Mouse (Mus musculus) erythroblast, embryonic 14.5 days (primary cell): ENCODE results near the gene Ctso. TPM values are rescaled to one million over a fixed set of nuclear protein-coding genes. Genes with fewer than 3 reads are reported as not detected.

Experiments used
- H3K27me3 ChIP-seq: 2 replicates; pipeline ENCODE4 v1.6.1; 2012; ENCODE audit warnings: inconsistent platforms; ENCODE audit not compliant: control insufficient read depth
- H3K36me3 ChIP-seq: 2 replicates; pipeline ENCODE4 v1.6.1; 2012; ENCODE audit warnings: mild to moderate bottlenecking, inconsistent platforms; ENCODE audit not compliant: control insufficient read depth
- H3K4me1 ChIP-seq: 2 replicates; pipeline ENCODE4 v1.6.1; 2012; ENCODE audit warnings: inconsistent platforms; ENCODE audit not compliant: control insufficient read depth
- H3K4me3 ChIP-seq: replicated peaks from 2 replicates; pipeline ENCODE3; 2012; ENCODE audit warnings: moderate library complexity, mild to moderate bottlenecking, inconsistent platforms
- H3K9me3 ChIP-seq: 2 replicates; pipeline ENCODE4 v1.6.1; 2012; ENCODE audit warnings: low read length, inconsistent platforms, mixed read lengths; ENCODE audit not compliant: control insufficient read depth
- GATA1 ChIP-seq: IDR thresholded peaks from 2 replicates; pipeline ENCODE4 v1.6.1; 2012; ENCODE audit warnings: low read length, inconsistent platforms, mixed read lengths
- TAL1 ChIP-seq: IDR thresholded peaks from 3 replicates; pipeline ENCODE4 v1.6.1; 2012; ENCODE audit warnings: low read length, inconsistent platforms, mixed read lengths
- polyA plus RNA-seq: library from polyadenylated mRNA; stranded (reverse); fragments of >175 nt; gene quantifications from 2 replicates; pipeline ENCODE4 v1.2.3, GENCODE M21; 2012

The Ctso gene
- polyA plus RNA-seq, 1 experiment: 0.14 TPM

DNA sequence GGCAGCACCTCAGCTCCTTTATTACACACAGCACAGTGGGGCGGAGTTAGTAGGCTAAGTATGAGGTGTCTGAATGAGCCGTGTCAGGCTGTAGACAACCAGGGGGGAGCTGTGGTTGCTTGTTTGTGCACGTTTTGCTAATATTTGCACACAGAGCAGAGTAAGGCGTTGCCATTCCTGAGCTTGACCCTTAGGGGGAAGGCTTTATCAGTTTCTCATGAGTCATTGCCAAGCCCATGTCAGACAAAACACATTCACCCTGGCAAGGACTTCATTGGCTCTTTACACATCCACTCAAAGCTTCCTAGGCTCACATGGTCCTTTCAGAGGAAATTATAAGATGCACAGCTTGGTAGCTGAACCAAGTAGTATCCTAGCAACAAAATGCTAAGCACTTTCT is 9.5 kb upstream of the Ctso start:
- Histone ChIP-seq H3K4me3 (no peak overlapping the region), H3K4me1 (no peaks in the 10 kb centered on the region), H3K36me3 (no peaks in the 10 kb centered on the region), H3K27me3 (no peaks in the 10 kb centered on the region), H3K9me3 (no peaks in the 10 kb centered on the region)
- TF ChIP-seq GATA1 (no peak), TAL1 (no peak)

DNA sequence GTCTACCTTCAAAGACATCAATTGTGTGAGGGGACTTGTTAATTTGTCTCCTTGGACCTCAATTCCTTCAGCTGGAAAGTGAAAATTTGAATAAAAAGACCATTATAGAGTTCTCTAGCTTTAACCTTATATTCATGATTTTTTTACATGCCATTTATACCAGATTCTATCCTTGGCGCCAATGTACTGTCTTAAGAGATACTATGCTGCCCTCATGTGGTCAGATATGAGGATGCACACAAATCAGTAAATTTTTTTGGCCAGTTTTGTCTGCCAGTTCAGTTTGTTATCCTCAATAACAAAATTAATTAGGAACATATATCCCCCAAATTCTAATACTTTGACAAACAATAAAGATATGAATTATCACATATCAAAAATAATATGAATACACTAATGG is 7.5 kb upstream of the Ctso start:
- H3K36me3 ChIP-seq: no peaks in the 10 kb centered on the region
- no peak for TF ChIP-seq GATA1
- TF ChIP-seq TAL1: no peak
- no peaks in the 10 kb centered on the region for H3K27me3 ChIP-seq
- H3K4me3 ChIP-seq: no peak overlapping the region
- no peaks in the 10 kb centered on the region for H3K9me3 ChIP-seq
- H3K4me1 ChIP-seq: no peaks in the 10 kb centered on the region

DNA sequence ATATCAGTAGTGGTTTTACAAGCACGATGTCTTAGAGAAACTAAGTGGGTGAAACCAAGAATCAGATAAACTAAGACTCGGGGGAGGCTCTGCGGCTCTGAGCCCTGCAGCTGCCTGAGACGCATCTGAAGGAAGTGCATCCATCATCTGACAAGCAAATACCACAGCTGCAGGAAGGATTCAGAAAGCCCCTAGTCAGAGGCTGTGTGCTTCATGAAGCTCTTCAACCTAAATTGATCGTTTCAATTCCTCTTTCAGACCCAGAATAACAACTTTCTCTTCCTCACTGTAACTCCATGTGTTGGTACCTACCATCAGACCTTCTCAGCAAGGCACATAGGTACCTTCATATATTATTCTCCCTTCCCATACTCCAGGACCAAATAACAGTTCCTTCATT is 6.5 kb upstream of the Ctso start:
- H3K4me3 ChIP-seq: no peak overlapping the region
- H3K27me3 ChIP-seq: no peaks in the 10 kb centered on the region
- H3K36me3 ChIP-seq: no peaks in the 10 kb centered on the region
- TF ChIP-seq GATA1: no peak
- no peak for TF ChIP-seq TAL1
- no peaks in the 10 kb centered on the region for H3K9me3 ChIP-seq
- no peaks in the 10 kb centered on the region for H3K4me1 ChIP-seq

DNA sequence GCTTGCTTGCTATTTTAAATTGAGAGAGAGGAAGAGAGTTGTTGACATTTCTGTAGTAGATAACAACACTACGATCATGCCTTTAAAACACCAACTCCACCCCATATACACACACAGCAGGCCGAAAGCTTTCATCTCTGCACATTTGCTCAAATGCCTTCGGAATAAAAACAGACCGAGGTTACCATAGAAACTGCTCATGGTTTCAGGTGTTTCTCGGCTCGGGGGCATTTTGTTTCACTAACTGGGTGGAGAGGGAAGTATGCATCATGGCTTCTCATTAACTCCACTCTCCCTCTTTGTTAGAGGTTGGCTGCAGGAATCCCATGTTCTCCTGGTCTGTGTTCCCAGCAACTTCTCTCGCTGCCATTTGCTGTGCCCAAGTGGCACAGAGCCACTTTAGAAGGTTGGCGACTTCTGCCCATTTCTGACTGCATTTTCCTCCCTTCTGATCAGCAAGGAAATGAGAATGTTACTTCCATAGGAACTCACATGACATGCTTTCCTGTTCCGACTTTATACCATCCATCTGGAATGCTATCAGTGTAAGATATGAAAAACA is 5.6 kb upstream of the Ctso start:
- no peak for TF ChIP-seq GATA1
- TF ChIP-seq TAL1: no peak
- H3K4me3 ChIP-seq: no peak overlapping the region
- no peaks in the 10 kb centered on the region for H3K36me3 ChIP-seq
- no peaks in the 10 kb centered on the region for H3K27me3 ChIP-seq
- H3K4me1 ChIP-seq: no peaks in the 10 kb centered on the region
- H3K9me3 ChIP-seq: no peaks in the 10 kb centered on the region

DNA sequence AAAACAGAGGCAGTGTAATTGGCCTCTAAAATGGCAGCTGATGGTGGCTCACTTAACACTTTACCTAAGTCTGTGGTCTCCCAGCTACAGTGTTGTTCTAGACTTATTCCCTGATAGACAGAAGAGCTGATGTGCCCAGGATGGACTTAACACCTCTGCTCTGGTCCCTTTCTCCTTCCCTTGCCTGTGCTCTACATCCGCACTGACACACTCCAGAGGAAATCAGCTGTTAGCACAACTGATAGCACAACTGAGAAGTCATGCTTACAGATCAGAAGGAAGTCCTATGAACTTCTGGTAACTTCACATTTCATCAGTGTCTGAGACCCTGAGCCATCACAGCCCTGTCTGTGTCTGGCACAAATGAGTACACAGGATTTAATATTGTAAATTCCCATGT is 3.3 kb upstream of the Ctso start:
- TF ChIP-seq GATA1: no peak
- peaks cover 7% of the 10 kb centered on the region for H3K4me1 ChIP-seq
- no peaks in the 10 kb centered on the region for H3K27me3 ChIP-seq
- H3K36me3 ChIP-seq: no peaks in the 10 kb centered on the region
- no peak overlapping the region for H3K4me3 ChIP-seq
- H3K9me3 ChIP-seq: no peaks in the 10 kb centered on the region

DNA sequence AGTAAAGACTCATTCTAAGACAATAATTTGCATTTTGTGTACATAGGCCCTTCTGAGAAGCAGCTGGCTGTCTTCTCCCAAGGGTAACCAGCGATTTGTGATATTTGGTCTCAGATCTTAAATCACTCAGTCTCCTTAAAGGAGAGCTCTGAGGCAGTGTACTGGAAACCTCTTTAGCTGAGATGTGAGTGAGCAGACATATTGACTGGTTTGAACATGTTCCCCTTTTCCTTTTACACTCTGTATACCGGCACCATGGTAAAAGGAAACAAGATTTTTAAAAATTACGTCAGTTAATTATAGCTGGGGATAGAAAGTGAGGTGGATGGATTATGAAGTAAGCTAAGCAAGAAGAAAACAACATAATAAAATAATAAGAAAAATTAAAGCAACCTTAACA is 706 bp upstream of the Ctso start:
- H3K27me3 ChIP-seq: no peaks in the 10 kb centered on the region
- H3K4me3 ChIP-seq: no peak overlapping the region
- H3K4me1 ChIP-seq: peaks cover 7% of the 10 kb centered on the region
- no peaks in the 10 kb centered on the region for H3K9me3 ChIP-seq
- TF ChIP-seq TAL1 (no peak), GATA1 (no peak)
- no peaks in the 10 kb centered on the region for H3K36me3 ChIP-seq

DNA sequence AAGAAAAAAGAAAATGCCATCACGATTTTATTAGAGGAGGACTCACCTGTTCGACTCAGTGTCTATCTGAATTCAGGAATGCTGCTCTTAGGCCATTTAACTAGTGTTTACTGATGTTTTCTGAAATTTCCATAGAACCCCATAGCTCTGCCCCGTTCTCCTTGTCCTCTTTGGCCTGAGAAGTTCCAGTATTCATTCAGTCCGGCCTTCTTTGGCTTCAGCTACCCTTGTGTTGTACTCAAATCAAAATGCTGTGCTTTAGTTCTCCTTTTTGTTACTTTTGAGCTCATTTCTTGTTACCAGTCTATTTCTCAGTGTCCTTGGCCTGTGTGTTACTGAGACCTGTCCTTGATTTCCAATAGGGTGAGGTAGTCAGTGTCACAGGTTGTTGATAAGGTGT is 947 bp downstream of the Ctso start:
- H3K27me3 ChIP-seq: no peaks in the 10 kb centered on the region
- H3K4me3 ChIP-seq: no peak overlapping the region
- H3K9me3 ChIP-seq: no peaks in the 10 kb centered on the region
- no peaks in the 10 kb centered on the region for H3K36me3 ChIP-seq
- no peak for TF ChIP-seq GATA1
- no peak for TF ChIP-seq TAL1
- peaks cover 7% of the 10 kb centered on the region for H3K4me1 ChIP-seq

DNA sequence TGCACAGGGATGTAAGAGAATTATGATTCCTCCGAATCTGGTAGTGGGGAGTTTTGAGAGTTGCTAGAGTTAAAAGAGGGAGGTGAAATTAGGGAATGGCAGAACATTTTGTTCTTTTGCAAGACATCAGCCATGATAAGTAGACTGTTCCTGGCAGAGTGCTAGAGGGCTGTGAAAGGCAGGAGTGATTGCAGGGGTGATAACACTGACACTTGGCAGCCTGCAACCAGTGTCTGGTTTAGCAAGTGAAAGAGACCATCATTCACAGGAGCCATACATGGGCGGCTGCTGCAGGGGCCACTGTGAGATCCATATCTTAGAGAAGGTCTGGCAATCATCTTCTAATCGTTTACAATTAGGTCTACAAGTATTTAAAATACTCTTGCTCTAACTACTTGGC is 6.5 kb downstream of the Ctso start:
- Histone ChIP-seq H3K4me1 (no peaks in the 10 kb centered on the region), H3K27me3 (no peaks in the 10 kb centered on the region), H3K4me3 (no peak overlapping the region), H3K9me3 (no peaks in the 10 kb centered on the region), H3K36me3 (no peaks in the 10 kb centered on the region)
- TF ChIP-seq TAL1: no peak
- TF ChIP-seq GATA1: no peak

DNA sequence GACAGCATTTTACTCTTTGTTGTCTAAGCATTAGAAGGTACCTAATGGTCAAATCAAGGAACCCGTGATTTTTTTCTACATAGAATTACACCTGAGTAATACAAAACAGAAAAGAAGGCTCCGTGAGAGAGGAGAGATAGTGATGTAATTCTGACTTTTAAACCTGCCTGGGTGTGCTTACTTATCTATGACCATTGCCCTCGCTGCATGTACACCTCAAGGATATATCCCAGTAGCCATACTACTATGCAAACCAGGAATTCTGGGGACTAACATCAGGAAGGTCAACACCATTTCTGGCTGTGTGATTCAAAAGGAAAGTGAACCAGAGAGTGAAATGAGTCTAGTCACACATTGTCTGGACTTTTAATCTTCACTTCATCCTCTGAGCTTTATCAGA is 9.9 kb downstream of the Ctso start:
- Histone ChIP-seq H3K4me3 (no peak overlapping the region), H3K36me3 (no peaks in the 10 kb centered on the region), H3K4me1 (no peaks in the 10 kb centered on the region), H3K27me3 (no peaks in the 10 kb centered on the region), H3K9me3 (no peaks in the 10 kb centered on the region)
- TF ChIP-seq GATA1 (no peak), TAL1 (no peak)

DNA sequence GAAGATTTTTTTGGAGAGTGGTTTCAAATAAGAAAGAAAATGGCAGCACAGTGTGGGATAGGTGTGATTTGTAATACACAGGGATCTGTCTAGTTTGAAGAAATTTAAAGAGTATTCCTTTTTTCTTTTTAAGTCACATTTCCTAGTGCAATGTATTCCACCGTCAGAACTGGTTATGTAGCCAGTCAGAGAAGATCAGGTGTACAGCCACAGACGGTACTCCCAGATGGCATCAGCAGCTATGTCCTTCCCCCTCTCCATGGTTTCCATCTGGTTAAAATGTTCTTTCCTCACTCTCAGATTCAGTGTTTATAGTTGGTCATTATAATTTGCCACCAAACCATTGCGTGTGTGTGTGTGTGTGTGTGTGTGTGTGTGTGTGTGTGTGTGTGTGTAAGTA is 10.7 kb downstream of the Ctso start:
- Histone ChIP-seq H3K27me3 (no peaks in the 10 kb centered on the region), H3K36me3 (no peaks in the 10 kb centered on the region), H3K4me1 (no peaks in the 10 kb centered on the region), H3K9me3 (no peaks in the 10 kb centered on the region), H3K4me3 (no peak overlapping the region)
- TF ChIP-seq GATA1: no peak
- TF ChIP-seq TAL1: no peak
